Mouse (Mus musculus) kidney, embryonic 15.5 days (tissue): ENCODE measurements at regions not wholly inside any gene's neighbourhood (a gene's known extent, or its start where the extent isn't known, plus 50 kb on each side); places are given as distances from the start of the nearest gene placed in this dataset.

Source experiments
- ATAC-seq: fragments of 200-750 bp; cut with Nextera tagmentation; replicated peaks from 2 replicates; pipeline ENCODE4 v1.8.0; 2017; ENCODE audit warnings: moderate TSS enrichment; ENCODE audit not compliant: low FRiP score
- H3K27ac ChIP-seq: fragments of 300-500 bp; sonication (generic); 2 replicates; pipeline ENCODE4 v1.5.1; 2015; ENCODE audit warnings: mild to moderate bottlenecking, inconsistent platforms
- H3K27me3 ChIP-seq: fragments of 300-500 bp; sonication (generic); 2 replicates; pipeline ENCODE4 v1.6.1; 2015; ENCODE audit warnings: inconsistent platforms
- H3K36me3 ChIP-seq: fragments of 300-500 bp; sonication (generic); 2 replicates; pipeline ENCODE4 v1.6.1; 2015; ENCODE audit warnings: inconsistent platforms
- H3K4me1 ChIP-seq: fragments of 300-500 bp; sonication (generic); 2 replicates; pipeline ENCODE4 v1.6.1; 2015; ENCODE audit warnings: inconsistent platforms
- H3K4me2 ChIP-seq: fragments of 300-500 bp; sonication (generic); 2 replicates; pipeline ENCODE4 v1.6.1; 2015; ENCODE audit warnings: moderate library complexity, mild to moderate bottlenecking, inconsistent platforms
- H3K4me3 ChIP-seq: fragments of 300-500 bp; sonication (generic); replicated peaks from 2 replicates; pipeline ENCODE4 v1.5.1; 2015; ENCODE audit warnings: mild to moderate bottlenecking, inconsistent platforms
- H3K9ac ChIP-seq: fragments of 300-500 bp; sonication (generic); 2 replicates; pipeline ENCODE4 v1.6.1; 2015; ENCODE audit warnings: mild to moderate bottlenecking, inconsistent platforms
- H3K9me3 ChIP-seq: fragments of 300-500 bp; sonication (generic); replicated peaks from 2 replicates; pipeline ENCODE4 v1.6.1; 2016; ENCODE audit warnings: inconsistent platforms
- WGBS: fragments of 180-500 bp; shearing (Covaris S2); methylation state at CpG from one replicate; pipeline ENCODE4 v1.1.7; 2015; ENCODE audit warnings: mixed read lengths; 5-methylcytosine and 5-hydroxymethylcytosine counted together

DNA sequence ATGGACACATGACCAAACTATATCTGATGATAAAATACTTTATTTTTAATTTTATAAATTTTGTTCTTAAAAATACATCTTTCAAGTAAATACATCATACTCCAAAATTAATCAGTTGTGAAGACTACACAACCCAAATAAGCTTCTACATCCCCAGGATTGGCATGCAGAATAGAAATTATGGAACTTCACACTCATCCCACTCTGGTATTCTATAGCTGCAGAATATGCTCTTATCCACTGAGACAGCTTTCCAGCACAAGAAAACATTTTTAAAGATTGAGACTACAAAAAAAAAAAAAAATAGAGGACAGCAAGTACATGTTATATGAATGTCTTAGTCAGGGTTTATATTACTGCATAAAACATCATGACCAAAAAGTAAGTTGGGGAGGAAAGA lies 94.4 kb downstream of the Gm11232 start:
- no peaks in the 10 kb centered on the region for H3K4me1 ChIP-seq
- H3K27ac ChIP-seq = no peak overlapping the region
- no peak for ATAC-seq
- no peak overlapping the region for H3K4me3 ChIP-seq
- H3K9me3 ChIP-seq = no peaks in the 10 kb centered on the region
- H3K9ac ChIP-seq = no peak overlapping the region
- no peaks in the 10 kb centered on the region for H3K36me3 ChIP-seq
- H3K27me3 ChIP-seq = no peaks in the 10 kb centered on the region
- H3K4me2 ChIP-seq = no peak overlapping the region

DNA sequence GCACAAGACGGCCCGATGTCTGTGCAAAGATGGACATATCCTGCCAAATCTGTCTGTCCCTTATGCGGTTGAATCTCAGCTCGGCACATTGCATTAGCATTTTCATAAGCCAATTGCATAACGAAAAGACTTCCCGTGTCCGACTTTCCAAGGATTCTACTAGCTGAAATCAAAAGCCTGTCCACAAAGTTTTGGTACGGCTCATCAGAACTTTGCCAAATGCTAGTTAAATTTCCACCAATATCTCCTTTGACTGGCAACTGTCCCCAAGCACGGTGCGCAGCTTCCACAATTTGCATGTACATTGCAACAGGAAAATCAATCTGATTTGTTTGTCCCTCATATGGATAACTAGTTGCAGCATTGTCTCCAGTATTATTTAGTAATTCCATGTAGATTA lies 117.2 kb downstream of the Gm11232 start:
- Histone ChIP-seq H3K4me2 (no peak overlapping the region), H3K27ac (no peak overlapping the region)
- WGBS = 95% methylated on average over 10 of the region's 10 CpGs

DNA sequence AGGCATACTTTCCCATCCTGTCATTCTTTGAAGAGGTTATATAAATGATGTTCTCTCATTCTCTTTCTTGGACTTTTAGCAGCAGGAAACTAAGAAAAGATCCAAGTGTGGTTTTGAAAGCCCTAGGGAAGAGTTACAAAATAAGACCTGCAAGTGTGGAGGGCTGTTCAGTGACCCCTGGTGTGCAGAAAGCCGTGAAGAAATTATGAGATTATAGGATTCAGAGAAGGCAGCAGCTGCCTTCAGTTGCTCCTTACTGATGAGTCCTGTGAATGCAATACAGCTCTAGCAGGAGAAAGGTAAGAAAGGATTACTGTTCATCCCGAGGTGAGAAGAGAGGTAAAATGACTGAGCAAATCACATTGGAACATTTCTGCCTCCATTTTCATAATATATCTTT lies 130.7 kb downstream of the Gm11232 start:
- no peaks in the 10 kb centered on the region for H3K36me3 ChIP-seq
- no peak overlapping the region for H3K27ac ChIP-seq
- no peak overlapping the region for H3K9ac ChIP-seq
- no peaks in the 10 kb centered on the region for H3K4me1 ChIP-seq
- H3K4me3 ChIP-seq = no peak overlapping the region
- H3K9me3 ChIP-seq = no peaks in the 10 kb centered on the region
- no peaks in the 10 kb centered on the region for H3K27me3 ChIP-seq
- no peak for ATAC-seq
- no peak overlapping the region for H3K4me2 ChIP-seq
- WGBS = 39% methylated on average over 2 of the region's 2 CpGs

More for the DNA sequence above, 117.2 kb downstream of the Gm11232 start:
- no peak for ATAC-seq
- H3K9ac ChIP-seq = no peak overlapping the region
- no peaks in the 10 kb centered on the region for H3K27me3 ChIP-seq
- no peak overlapping the region for H3K4me3 ChIP-seq
- no peaks in the 10 kb centered on the region for H3K9me3 ChIP-seq
- no peaks in the 10 kb centered on the region for H3K36me3 ChIP-seq
- H3K4me1 ChIP-seq = no peaks in the 10 kb centered on the region

DNA sequence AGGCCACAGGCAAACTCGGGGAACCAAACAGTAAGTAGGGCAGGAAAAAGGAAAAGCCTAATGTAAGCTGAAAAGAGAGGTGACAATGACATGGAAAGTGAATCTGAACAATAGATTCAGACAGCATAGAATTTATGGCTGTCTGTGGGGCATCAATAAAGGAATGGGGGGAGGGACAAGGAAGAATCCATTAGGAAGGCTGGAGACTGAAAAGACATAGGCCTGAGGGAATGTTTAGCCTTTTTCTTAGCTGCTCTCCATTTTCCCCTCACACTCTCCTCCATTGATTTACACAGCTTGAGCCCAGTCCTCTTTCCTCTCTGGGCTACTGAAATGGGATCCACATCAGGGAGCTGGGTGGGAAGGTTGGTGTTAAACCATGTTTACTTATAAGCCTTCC lies 131.1 kb downstream of the Gm11232 start:
- H3K9ac ChIP-seq = no peak overlapping the region
- no peak overlapping the region for H3K27ac ChIP-seq
- no peaks in the 10 kb centered on the region for H3K9me3 ChIP-seq
- no peaks in the 10 kb centered on the region for H3K4me1 ChIP-seq
- no peak for ATAC-seq
- no peaks in the 10 kb centered on the region for H3K27me3 ChIP-seq
- WGBS = 53% methylated on average over 1 of the region's 1 CpGs
- H3K4me3 ChIP-seq = no peak overlapping the region
- no peaks in the 10 kb centered on the region for H3K36me3 ChIP-seq
- H3K4me2 ChIP-seq = no peak overlapping the region

DNA sequence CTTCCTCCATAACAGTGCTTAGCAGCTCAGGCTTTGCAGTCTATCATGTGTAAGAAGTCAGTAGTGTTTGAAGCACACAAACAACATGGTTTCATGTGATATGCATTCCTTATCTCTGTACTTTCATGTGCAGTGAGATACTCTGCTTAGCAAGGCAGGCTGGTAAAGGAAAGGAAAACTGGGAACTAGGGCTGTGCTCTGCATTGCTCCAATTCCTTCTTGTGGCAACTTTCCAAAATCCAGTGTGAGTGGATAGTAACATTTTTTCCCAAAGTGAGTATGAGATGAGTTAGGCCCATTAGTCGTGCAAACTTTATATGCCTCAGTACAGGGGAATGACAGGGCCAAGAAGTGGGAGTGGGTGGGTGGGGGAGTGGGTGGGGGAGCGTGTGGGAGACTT lies 133.0 kb downstream of the Gm11232 start:
- ATAC-seq = 0 out of 2 replicates have a peak, but pooled peaks have one; percentile 2
- 0 out of 2 replicates have a peak overlapping the region, but pooled peaks have one; percentile 32 for H3K27ac ChIP-seq
- H3K36me3 ChIP-seq = no peaks in the 10 kb centered on the region
- H3K4me3 ChIP-seq = no peak overlapping the region
- no peaks in the 10 kb centered on the region for H3K4me1 ChIP-seq
- no peaks in the 10 kb centered on the region for H3K9me3 ChIP-seq
- H3K4me2 ChIP-seq = no peak overlapping the region
- H3K9ac ChIP-seq = no peak overlapping the region
- WGBS = 57% methylated on average over 2 of the region's 2 CpGs
- H3K27me3 ChIP-seq = no peaks in the 10 kb centered on the region

DNA sequence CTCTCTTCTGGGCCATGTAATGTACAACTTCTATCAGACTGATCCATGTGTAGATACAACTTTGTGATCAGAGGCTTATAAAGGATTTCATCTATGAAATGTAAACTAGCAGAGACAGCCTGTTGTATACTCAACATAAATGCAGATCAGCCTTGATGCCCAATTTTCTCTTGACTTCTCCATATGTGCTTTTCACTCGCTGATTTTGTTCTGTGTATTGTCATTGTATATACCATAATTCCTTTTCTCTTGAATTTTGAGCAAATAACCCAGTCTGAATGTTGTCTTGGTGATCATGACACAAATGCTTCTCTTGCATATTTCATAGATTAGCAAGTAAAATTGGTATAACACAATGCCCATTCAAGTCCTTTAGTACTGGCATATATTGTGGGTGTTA lies 144.0 kb downstream of the Gm11232 start:
- no peak overlapping the region for H3K9ac ChIP-seq
- H3K9me3 ChIP-seq = no peaks in the 10 kb centered on the region
- 92% methylated on average over 1 of the region's 1 CpGs for WGBS
- no peaks in the 10 kb centered on the region for H3K27me3 ChIP-seq
- no peak overlapping the region for H3K27ac ChIP-seq
- H3K36me3 ChIP-seq = no peaks in the 10 kb centered on the region
- no peak for ATAC-seq
- H3K4me3 ChIP-seq = no peak overlapping the region
- H3K4me1 ChIP-seq = no peaks in the 10 kb centered on the region
- no peak overlapping the region for H3K4me2 ChIP-seq

DNA sequence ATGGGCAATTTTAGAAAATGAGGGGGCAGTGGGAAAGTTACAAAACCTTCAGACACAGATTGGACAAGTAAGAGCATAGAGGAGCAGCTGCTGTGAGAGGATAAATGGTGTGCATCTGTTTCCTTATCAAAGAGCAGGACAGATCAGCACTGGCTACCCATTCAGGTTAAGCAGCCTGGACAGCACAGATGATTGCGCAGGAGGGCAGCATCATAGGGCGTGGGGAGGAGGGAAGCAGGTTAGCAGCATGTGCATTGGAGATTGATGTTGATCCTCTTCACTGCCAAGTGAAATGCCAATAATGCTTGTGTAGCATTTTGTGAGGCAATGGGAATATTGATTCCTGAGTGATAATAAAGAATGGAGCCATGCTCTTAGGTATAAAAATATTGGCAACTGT lies 171.9 kb downstream of the Gm11232 start:
- WGBS = 81% methylated on average over 2 of the region's 2 CpGs
- Histone ChIP-seq H3K4me1 (no peaks in the 10 kb centered on the region), H3K9me3 (no peaks in the 10 kb centered on the region), H3K36me3 (no peaks in the 10 kb centered on the region), H3K27ac (no peak overlapping the region), H3K4me2 (no peak overlapping the region), H3K27me3 (no peaks in the 10 kb centered on the region), H3K9ac (no peak overlapping the region), H3K4me3 (no peak overlapping the region)
- no peak for ATAC-seq

DNA sequence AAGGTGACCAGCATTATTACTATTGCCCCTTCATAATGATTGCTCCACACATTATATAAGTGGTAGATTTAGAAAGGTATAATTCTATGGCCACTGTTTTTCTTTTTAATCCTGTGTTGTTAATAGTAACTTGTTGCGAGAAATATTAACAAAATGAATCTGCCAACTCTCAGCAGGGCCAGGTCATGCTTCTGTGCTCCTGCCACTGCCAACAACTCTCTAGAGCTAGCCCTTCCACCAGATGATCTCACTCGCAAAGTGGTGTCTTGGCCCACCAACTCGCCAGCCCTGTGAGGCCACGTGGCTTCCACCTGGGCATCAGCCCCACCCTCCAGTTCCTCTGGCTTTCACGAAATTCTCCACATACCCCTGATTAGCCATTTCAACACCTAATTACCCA lies 197.1 kb downstream of the Gm11232 start:
- H3K27ac ChIP-seq = no peak overlapping the region
- H3K9ac ChIP-seq = no peak overlapping the region
- H3K4me3 ChIP-seq = no peak overlapping the region
- H3K4me2 ChIP-seq = no peak overlapping the region
- H3K36me3 ChIP-seq = no peaks in the 10 kb centered on the region
- H3K27me3 ChIP-seq = no peaks in the 10 kb centered on the region
- no peaks in the 10 kb centered on the region for H3K4me1 ChIP-seq
- H3K9me3 ChIP-seq = no peaks in the 10 kb centered on the region
- 84% methylated on average over 5 of the region's 5 CpGs for WGBS
- ATAC-seq = no peak

DNA sequence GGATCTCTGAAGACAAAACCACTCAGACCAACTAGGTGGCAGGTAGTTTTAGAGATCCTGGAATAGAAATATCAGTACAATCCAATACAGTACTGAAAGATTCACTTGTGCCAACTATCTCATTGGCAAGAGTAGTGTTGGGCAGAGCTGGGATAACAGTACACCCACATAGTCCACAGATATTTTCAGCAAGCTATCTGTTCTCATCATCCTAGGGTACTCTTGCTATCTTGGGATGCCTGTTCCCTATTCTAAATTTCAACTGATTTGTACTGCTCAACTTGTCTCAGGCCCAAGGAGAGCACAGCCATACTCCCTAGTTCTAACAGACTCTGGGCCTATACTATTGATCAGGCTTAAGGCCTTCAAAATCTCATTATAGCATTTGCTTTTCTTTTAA lies 218.6 kb downstream of the Gm11232 start:
- Histone ChIP-seq H3K27ac (no peak overlapping the region), H3K36me3 (no peaks in the 10 kb centered on the region), H3K9me3 (no peaks in the 10 kb centered on the region), H3K4me2 (no peak overlapping the region), H3K4me1 (no peaks in the 10 kb centered on the region), H3K4me3 (no peak overlapping the region), H3K27me3 (no peaks in the 10 kb centered on the region), H3K9ac (no peak overlapping the region)
- no peak for ATAC-seq

DNA sequence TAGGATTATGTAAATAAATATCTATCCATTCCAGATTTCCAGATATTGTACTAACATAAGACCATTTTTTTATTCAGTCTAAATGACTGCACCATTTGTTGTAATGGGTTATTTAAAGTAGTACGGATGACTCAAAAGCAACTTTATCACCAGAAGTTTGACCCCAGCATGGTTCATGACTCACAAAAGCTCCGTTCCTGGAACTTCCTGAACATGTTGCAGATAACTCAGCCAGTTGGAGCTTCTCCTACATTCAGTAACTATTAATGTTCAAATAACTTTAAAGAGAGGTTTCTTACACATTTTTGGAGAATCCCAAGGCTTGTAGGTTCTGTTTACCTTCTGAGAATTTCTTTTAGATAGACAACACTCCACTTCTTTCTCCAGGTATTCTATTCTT lies 219.8 kb downstream of the Gm11232 start:
- ATAC-seq = no peak
- Histone ChIP-seq H3K36me3 (no peaks in the 10 kb centered on the region), H3K9ac (no peak overlapping the region), H3K4me3 (no peak overlapping the region), H3K9me3 (no peaks in the 10 kb centered on the region), H3K4me1 (no peaks in the 10 kb centered on the region), H3K4me2 (no peak overlapping the region), H3K27ac (no peak overlapping the region), H3K27me3 (no peaks in the 10 kb centered on the region)
- WGBS = 51% methylated on average over 2 of the region's 2 CpGs

DNA sequence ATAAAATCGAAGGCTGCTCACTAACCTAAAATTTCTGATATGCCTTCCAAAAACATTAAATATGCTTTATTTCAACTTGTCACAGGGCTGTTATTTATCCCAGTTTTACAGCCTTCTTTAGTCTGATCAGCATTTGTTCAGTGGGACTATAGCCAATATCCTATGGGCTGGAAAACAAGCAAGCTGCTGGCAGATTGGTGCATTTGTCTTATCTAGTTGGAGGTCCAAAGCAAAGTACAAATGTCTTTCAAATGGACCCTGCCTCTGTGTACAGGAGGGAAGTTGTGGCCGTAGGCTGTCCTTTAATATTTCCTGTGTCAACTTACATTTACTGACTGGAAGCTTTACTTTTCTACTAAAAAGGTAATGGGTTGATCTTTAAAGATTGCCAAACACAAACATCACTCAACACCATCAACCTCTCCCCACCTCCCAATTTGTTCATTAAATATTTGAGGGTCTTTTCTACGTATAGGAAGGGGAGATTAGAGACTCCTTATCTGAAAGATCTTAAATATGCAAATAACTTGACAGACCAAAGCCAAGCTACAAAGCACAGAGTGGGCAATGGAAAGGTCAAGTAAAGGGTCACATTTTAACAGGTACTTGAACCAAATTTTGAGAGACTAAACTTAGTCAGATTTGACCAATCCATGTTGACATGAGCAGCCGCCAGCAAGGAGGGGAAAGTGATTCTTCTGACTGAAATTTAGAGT lies 233.4 kb downstream of the Gm11232 start:
- Histone ChIP-seq H3K4me3 (no peak overlapping the region), H3K9me3 (no peaks in the 10 kb centered on the region), H3K27me3 (no peaks in the 10 kb centered on the region), H3K9ac (no peak overlapping the region), H3K36me3 (no peaks in the 10 kb centered on the region), H3K27ac (no peak overlapping the region), H3K4me1 (no peaks in the 10 kb centered on the region), H3K4me2 (no peak overlapping the region)
- no peak for ATAC-seq
- WGBS = 62% methylated on average over 4 of the region's 4 CpGs

DNA sequence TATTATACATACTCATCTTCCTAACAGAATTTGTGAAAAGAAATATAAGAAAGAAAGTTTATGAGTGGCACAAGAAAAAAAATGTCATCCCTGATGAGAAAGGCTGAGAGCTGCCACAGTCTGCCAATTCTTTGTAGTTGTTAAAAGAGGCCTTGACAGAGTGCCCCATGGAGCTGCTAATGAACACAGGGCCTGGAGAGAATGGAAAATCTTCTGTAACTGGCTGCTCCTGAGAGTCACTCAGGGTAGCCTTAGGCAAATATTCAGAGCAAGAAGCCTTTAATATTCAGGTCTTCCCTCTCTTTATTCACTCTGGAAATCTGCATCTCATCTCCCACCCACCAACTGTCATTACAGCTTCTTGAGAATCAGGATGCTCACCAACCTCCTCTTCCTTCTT lies 237.0 kb downstream of the Gm11232 start:
- Histone ChIP-seq H3K9me3 (no peaks in the 10 kb centered on the region), H3K9ac (no peak overlapping the region), H3K36me3 (no peaks in the 10 kb centered on the region), H3K4me2 (no peak overlapping the region), H3K4me1 (no peaks in the 10 kb centered on the region), H3K27me3 (no peaks in the 10 kb centered on the region), H3K27ac (no peak overlapping the region), H3K4me3 (no peak overlapping the region)
- ATAC-seq = no peak

DNA sequence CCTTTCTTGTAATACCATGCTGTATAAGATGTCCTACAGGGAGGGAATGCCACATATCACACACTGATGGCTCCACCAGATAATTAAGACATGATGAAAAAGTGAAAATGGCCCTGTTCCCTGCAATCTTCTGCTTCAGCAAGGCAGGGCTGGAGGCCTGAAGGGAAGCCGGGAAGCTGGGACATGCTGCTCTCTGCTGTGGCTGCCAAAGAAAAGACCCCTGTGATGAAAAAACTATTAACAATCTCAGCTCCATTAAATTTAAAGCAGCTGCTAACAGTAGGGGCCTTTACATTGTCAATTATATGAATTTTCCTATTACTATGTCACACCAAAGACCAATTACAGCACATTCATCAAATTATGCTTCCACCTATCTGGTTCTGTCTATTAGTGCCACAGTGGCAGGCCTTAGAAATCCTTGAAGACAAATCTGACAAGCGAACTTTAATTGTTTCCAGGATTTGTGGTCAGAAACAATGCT lies 239.8 kb downstream of the Gm11232 start:
- Histone ChIP-seq H3K9ac (no peak overlapping the region), H3K27me3 (no peaks in the 10 kb centered on the region), H3K4me3 (no peak overlapping the region), H3K9me3 (no peaks in the 10 kb centered on the region), H3K4me1 (no peaks in the 10 kb centered on the region), H3K27ac (no peak overlapping the region), H3K4me2 (no peak overlapping the region), H3K36me3 (no peaks in the 10 kb centered on the region)
- 62% methylated on average over 2 of the region's 2 CpGs for WGBS
- no peak for ATAC-seq
